Mouse (Mus musculus) heart, embryonic 13.5 days (tissue): ENCODE results near the gene Pla2g4b. TPM values are rescaled to one million over a fixed set of nuclear protein-coding genes. Genes with fewer than 3 reads are reported as not detected.
A peak's percentile ranks its signal among the peaks of the same experiment; 100 is the strongest.

ENCODE experiments used
- ATAC-seq: fragments of 200-750 bp; cut with Nextera tagmentation; 2 replicates; pipeline ENCODE4 v1.8.0; 2017; ENCODE audit warnings: moderate TSS enrichment; ENCODE audit not compliant: insufficient number of reproducible peaks, low FRiP score, low TSS enrichment; ENCODE audit errors: extremely low read depth
- H3K27ac ChIP-seq: fragments of 300-500 bp; sonication (generic); replicated peaks from 2 replicates; pipeline ENCODE4 v1.5.1; 2015; ENCODE audit warnings: moderate library complexity, mild to moderate bottlenecking, inconsistent platforms
- H3K27me3 ChIP-seq: fragments of 300-500 bp; sonication (generic); replicated peaks from 2 replicates; pipeline ENCODE4 v1.6.1; 2015; ENCODE audit warnings: mild to moderate bottlenecking, inconsistent platforms
- H3K36me3 ChIP-seq: fragments of 300-500 bp; sonication (generic); 2 replicates; pipeline ENCODE4 v1.6.1; 2015; ENCODE audit warnings: mild to moderate bottlenecking, inconsistent platforms
- H3K4me1 ChIP-seq: fragments of 300-500 bp; sonication (generic); 2 replicates; pipeline ENCODE4 v1.6.1; 2015; ENCODE audit warnings: inconsistent platforms
- H3K4me2 ChIP-seq: fragments of 300-500 bp; sonication (generic); 2 replicates; pipeline ENCODE4 v1.6.1; 2015; ENCODE audit warnings: inconsistent platforms, mild to moderate bottlenecking, moderate library complexity
- H3K4me3 ChIP-seq: fragments of 300-500 bp; sonication (generic); 2 replicates; pipeline ENCODE4 v1.5.1; 2015; ENCODE audit warnings: moderate library complexity, mild to moderate bottlenecking, inconsistent platforms
- H3K9ac ChIP-seq: fragments of 300-500 bp; sonication (generic); 2 replicates; pipeline ENCODE4 v1.6.1; 2015; ENCODE audit warnings: inconsistent platforms, mild to moderate bottlenecking, moderate library complexity
- H3K9me3 ChIP-seq: fragments of 300-500 bp; sonication (generic); 2 replicates; pipeline ENCODE4 v1.6.1; 2016; ENCODE audit warnings: inconsistent platforms
- WGBS: fragments of 180-500 bp; shearing (Covaris S2); methylation state at CpG from one replicate; pipeline ENCODE4 v1.1.7; 2015; ENCODE audit warnings: mixed read lengths; 5-methylcytosine and 5-hydroxymethylcytosine counted together
- polyA plus RNA-seq: library from polyadenylated mRNA; unstranded; fragments of >200 nt; fragmentation: Nextera tagmentation; extraction: Ambion mirVana; gene quantifications from 2 replicates; pipeline ENCODE4 v1.2.1, GENCODE M21; 2015

Gene Pla2g4b
- polyA plus RNA-seq, result 1.1 and 1.3 TPM in 2 replicates

DNA sequence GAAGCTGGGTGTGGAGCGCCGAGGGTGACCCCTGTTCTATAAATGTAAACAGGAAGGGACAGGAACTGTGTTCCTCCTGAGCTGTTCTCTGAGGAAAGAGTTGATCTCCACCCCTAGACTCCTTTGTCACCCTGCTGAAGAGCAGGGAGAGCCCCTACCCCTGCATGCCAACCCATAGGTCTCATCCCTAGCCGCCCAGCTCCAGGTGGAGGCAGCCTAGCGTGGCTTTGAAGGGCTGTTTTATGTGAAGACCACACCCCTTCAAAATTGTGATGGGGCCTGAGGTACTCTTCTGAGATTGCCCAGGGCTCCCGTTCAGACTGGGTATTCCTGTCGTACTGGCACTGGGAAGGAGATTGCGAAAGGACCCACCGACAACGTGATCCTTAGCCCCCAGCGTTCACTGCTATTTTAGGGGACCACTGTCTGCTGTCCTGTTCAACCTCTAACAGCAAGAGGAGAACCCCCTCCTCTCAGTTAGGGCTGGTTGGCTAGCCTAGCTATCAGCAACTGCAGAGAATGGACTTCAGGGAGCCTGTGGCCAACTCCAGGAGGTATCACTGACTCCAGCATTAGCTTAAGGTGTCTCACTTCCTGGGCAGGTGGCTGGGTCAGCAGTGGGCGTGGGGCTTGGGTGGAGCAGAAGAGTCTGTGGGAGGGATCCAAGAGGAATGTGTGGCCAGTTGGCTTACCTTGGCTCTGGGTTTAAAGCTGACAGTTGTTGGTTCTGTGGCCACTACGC is at the start of gene Pla2g4b:
Gene Pla2g4b, plus strand, starts transcription at position 692 of the 742 bp plus-strand sequence.
- H3K4me2 ChIP-seq, result no peak within 1 kb of the TSS
- ATAC-seq, result no peak
- no peak within 1 kb of the TSS for H3K9ac ChIP-seq
- H3K4me3 ChIP-seq, result no peak within 1 kb of the TSS
- H3K27ac ChIP-seq, result no peak within 1 kb of the TSS
- 85% methylated on average over 12 of the region's 12 CpGs for WGBS
- H3K36me3 ChIP-seq, result peaks cover 80% of the 10 kb centered on the region
- H3K27me3 ChIP-seq, result no peaks in the 10 kb centered on the region
- no peaks in the 10 kb centered on the region for H3K9me3 ChIP-seq
- peaks cover 12% of the 10 kb centered on the region for H3K4me1 ChIP-seq

DNA sequence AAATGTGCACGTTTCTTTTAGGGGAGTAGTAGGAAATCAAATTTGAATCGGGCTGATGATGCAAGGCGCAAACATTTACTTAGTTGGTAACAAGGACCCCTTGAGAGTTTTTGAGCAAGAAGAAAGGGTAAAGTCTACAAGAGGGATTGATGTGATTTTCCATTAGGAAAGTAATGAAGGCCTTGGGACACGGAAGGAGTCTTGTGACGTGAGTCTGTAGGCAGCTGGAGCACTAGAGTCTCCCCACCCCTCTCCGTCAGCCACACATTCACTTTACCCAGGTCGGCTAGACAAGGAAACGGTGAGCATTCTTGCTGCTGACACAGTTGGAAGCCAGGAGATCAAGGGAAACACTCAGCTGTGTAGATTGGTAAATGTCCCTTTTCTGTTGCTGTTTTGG is 47.3 kb upstream of the Pla2g4b start:
- Histone ChIP-seq H3K4me2 (no peak overlapping the region), H3K27ac (no peak overlapping the region), H3K9ac (no peak overlapping the region), H3K9me3 (no peaks in the 10 kb centered on the region), H3K36me3 (peaks cover 8% of the 10 kb centered on the region), H3K27me3 (no peaks in the 10 kb centered on the region), H3K4me1 (peaks cover 14% of the 10 kb centered on the region), H3K4me3 (no peak overlapping the region)
- no peak for ATAC-seq
- 58% methylated on average over 8 of the region's 8 CpGs for WGBS

DNA sequence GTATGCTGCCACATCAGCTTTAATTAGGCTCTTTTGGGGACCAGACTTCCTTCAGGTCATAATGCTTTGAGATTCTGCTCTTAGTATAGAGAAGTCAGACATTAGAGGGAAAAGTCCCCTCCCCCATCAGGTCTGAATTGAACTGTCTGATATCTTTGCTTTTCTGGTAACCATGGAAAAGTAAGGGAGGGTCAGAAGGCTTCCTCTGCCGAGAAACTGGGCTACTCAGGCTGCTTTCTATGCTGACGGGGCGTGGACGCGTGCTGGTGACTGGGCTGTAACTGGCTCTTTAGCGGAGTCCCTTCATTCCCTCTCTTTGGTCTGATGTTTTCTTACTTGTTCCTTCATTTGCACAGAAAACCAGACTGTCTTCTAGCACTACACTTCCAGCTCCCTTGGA is 46.8 kb upstream of the Pla2g4b start:
- H3K4me2 ChIP-seq, result no peak overlapping the region

DNA sequence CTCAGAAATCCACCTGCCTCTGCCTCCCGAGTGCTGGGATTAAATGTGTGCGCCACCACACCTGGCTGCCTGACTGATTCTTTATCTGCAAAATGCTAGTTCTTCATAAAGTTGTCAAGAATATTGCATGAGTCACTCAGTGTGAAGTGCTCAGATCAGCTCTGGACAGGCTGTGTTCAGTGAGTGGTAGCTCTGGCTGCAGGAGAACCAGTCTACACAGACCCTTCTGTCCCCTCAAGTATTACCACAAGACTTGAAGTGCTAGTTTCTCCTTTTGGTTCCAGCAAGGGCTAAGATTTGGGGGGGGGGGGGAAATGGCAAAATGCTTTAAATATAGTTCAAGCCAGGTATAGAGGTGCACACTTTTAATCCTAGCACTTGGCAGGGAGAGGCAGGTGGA is 45.8 kb upstream of the Pla2g4b start:
- no peak overlapping the region for H3K4me2 ChIP-seq
- H3K36me3 ChIP-seq, result 0 out of 2 replicates have a peak, but pooled peaks cover 4% of the 10 kb centered on the region
- H3K27me3 ChIP-seq, result no peaks in the 10 kb centered on the region
- H3K4me3 ChIP-seq, result no peak overlapping the region
- no peak overlapping the region for H3K9ac ChIP-seq
- peaks cover 14% of the 10 kb centered on the region for H3K4me1 ChIP-seq
- 86% methylated on average over 2 of the region's 2 CpGs for WGBS
- no peak for ATAC-seq
- H3K9me3 ChIP-seq, result no peaks in the 10 kb centered on the region
- H3K27ac ChIP-seq, result no peak overlapping the region

More for the DNA sequence above, 46.8 kb upstream of the Pla2g4b start:
- Histone ChIP-seq H3K4me3 (no peak overlapping the region), H3K9me3 (no peaks in the 10 kb centered on the region), H3K27me3 (no peaks in the 10 kb centered on the region), H3K4me1 (peaks cover 14% of the 10 kb centered on the region), H3K27ac (no peak overlapping the region), H3K9ac (no peak overlapping the region), H3K36me3 (peaks cover 8% of the 10 kb centered on the region)
- ATAC-seq, result no peak
- 62% methylated on average over 6 of the region's 6 CpGs for WGBS

DNA sequence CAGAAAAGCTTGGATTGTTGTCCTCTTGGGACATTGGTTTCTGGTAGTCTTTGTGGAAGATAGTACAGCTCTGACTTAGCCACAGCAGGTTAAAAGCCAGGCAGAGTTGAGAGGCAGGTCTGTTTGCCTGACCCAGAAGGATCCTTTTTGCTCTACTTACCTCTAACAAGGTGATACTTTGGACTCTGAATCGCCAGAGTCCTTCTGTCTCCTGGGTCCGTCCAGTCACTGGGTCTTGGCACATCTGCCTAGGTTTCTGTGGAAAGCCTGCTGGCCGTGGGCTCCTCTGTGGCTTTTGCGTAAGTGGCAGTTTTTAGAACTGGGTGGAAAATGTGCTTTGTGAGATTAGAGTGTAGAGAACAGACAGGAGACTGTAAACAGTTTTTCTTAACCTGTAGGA is 44.3 kb upstream of the Pla2g4b start:
- Histone ChIP-seq H3K4me1 (peaks cover 14% of the 10 kb centered on the region), H3K27ac (no peak overlapping the region), H3K9ac (no peak overlapping the region), H3K36me3 (0 out of 2 replicates have a peak, but pooled peaks cover 4% of the 10 kb centered on the region), H3K4me3 (no peak overlapping the region), H3K27me3 (no peaks in the 10 kb centered on the region), H3K9me3 (no peaks in the 10 kb centered on the region), H3K4me2 (no peak overlapping the region)
- ATAC-seq, result no peak
- 83% methylated on average over 4 of the region's 4 CpGs for WGBS

DNA sequence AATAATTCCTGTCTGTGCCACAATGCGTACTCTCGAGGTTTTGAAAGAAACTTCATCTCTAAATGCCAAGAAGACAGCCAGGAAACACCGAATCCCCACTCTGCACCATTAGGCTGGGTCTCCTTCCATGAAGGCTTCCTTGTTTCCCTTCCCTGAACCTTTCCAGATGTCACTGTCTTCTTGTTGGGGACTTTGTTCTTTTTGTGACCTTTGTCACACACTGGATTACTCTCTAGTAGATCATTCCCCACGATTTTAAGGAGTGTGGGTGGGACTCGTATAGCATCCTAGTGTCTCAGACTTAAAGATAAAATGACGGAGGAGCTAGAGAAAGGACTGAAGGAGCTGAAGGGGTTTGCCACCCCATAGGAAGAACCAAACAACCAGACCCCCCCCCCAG is 42.3 kb upstream of the Pla2g4b start:
- WGBS, result 71% methylated on average over 6 of the region's 6 CpGs
- peaks cover 27% of the 10 kb centered on the region for H3K4me1 ChIP-seq
- H3K27me3 ChIP-seq, result no peaks in the 10 kb centered on the region
- H3K4me3 ChIP-seq, result no peak overlapping the region
- no peak for ATAC-seq
- H3K9me3 ChIP-seq, result no peaks in the 10 kb centered on the region
- H3K27ac ChIP-seq, result no peak overlapping the region
- no peak overlapping the region for H3K9ac ChIP-seq
- H3K4me2 ChIP-seq, result no peak overlapping the region
- 0 out of 2 replicates have a peak, but pooled peaks cover 4% of the 10 kb centered on the region for H3K36me3 ChIP-seq

DNA sequence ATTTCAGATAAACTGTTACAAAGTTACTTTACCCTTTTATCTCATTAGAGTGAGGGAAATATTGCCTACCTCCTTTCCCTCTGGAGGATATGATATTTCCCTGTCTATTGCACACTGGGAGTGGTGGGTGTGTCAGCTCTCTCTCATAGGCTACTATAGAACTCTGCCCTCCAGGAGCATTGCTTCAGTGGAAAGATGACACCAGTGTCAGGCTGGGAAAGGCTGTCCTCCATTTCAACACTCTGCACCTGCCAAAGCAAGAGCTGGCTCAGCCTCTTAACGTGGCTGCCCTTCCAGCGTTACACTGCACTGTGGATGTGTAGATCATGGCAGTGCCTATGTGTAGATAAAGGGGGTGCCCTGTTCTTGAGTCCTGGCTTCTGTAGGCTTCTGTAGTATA is 40.9 kb upstream of the Pla2g4b start:
- no peak for ATAC-seq
- H3K4me3 ChIP-seq, result no peak overlapping the region
- 54% methylated on average over 2 of the region's 2 CpGs for WGBS
- no peak overlapping the region for H3K4me2 ChIP-seq
- H3K27ac ChIP-seq, result no peak overlapping the region
- no peak overlapping the region for H3K9ac ChIP-seq
- H3K4me1 ChIP-seq, result peaks cover 29% of the 10 kb centered on the region
- H3K27me3 ChIP-seq, result no peaks in the 10 kb centered on the region
- no peaks in the 10 kb centered on the region for H3K9me3 ChIP-seq
- H3K36me3 ChIP-seq, result no peaks in the 10 kb centered on the region

DNA sequence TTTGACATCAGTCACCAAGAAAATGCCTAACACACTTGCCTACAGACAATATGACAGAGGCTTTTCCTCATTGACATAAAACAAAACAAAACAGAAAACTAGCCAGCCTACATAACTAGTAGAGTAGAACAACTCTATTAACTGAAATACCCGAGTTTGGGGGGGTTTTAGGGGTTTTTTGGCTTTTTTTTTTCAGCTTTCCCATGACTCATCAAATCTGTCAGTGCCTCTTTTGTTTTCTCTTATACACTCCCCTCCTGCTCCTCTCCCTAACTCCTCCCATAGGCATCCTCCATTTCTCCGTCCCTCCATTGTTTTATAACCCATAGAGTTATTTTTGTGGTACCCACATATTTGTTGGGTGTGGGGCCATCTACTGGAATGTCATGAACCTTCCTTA is 39.7 kb upstream of the Pla2g4b start:
- Histone ChIP-seq H3K27me3 (no peaks in the 10 kb centered on the region), H3K4me2 (no peak overlapping the region), H3K9me3 (no peaks in the 10 kb centered on the region), H3K36me3 (no peaks in the 10 kb centered on the region), H3K4me1 (peaks cover 29% of the 10 kb centered on the region), H3K4me3 (no peak overlapping the region), H3K27ac (no peak overlapping the region), H3K9ac (no peak overlapping the region)
- ATAC-seq, result no peak
- 46% methylated on average over 2 of the region's 2 CpGs for WGBS

DNA sequence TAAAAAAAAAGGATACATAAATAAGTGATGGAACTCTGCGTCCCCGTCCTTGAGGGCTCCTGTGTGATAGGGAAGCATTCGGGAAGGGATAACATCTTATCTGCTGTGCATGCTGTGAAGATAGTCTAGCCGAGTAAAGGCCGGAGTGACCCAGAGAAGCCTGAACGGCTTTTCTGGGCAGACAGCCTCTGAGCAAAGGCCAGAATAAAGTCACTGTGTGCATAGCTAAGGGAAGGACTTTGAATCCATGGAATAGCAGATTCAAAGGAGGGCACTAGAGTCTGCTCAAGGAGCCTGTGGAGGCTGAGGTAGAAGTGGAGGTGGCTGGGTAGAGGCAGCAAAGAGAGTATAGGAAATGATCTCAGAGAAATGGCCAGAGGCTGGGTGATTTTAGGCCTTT is 38.4 kb upstream of the Pla2g4b start:
- 35% methylated on average over 6 of the region's 6 CpGs for WGBS
- Histone ChIP-seq H3K9me3 (no peaks in the 10 kb centered on the region), H3K4me2 (no peak overlapping the region), H3K4me1 (peaks cover 25% of the 10 kb centered on the region), H3K4me3 (no peak overlapping the region), H3K36me3 (no peaks in the 10 kb centered on the region), H3K9ac (peak overlapping the region; percentile 59), H3K27ac (peak overlapping the region; percentile 87), H3K27me3 (no peaks in the 10 kb centered on the region)
- ATAC-seq, result no peak

DNA sequence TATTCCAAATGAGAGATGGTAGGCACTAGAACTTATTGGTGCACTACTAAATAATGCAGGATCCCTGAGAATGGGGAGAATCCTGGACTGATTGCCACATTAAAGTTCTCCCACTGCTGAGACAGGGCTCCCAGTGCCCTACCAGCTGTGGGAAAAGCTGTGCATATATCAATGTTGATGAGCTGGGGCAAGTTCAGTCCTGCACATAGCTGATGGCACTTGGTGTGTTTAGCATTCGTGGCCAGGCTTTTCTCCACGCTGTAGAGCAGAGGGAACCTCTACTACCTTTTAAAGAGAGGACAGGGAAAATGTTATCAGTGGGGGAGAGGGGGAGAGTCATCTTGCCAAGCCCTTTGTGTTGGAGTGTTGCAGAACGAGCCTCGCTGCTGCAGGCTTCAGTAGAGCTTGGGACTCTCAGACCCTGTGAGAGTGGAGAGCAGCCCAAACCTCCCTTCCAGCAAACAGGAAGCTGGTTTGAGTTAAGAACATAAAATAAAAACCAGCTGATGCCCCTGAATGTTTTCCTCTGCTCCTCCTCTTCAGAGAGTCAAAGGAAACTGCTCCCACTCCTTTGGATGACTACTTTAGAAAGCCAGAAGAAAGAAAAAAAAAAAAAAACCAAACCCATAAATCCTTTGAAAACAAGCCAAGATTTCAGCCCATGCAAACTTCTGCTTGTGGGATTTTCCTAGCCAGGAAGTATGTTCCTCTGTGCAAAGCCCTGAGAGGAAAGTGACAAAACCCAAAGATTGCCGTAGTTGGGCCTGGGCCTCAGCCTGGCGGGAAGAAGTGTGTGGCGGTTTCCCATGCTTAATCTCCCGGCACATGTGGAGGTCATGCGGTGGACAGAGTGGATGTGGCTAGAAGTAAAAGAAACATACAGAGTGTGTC is 37.6 kb upstream of the Pla2g4b start:
- Histone ChIP-seq H3K9me3 (no peaks in the 10 kb centered on the region), H3K4me2 (no peak overlapping the region; the same call in 1 of the 2 replicates), H3K27me3 (no peaks in the 10 kb centered on the region), H3K36me3 (no peaks in the 10 kb centered on the region), H3K27ac (peak overlapping the region; percentile 87), H3K4me1 (peaks cover 28% of the 10 kb centered on the region), H3K9ac (peak overlapping the region; percentile 59), H3K4me3 (no peak overlapping the region)
- WGBS, result 40% methylated on average over 9 of the region's 9 CpGs
- 0 out of 2 replicates have a peak, but pooled peaks have one; percentile 34 for ATAC-seq

DNA sequence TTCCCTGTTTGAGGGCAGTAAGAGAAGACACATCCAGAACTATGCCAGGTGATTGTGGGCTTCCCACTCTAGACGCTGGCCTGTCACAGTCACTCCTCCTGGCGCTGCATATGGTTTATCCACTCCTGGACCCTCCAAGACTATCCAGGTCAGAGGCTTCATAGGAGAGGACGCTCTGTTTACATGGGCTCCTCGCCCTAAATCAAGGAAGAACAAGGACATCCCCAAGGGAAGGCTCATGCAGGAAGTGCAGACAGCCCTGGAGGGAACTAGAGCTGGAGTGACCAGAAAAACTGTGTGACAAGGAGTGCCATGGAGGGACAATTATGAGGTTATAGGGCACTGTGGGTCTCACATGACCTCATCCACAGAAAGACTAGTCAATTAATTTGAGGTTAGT is 35.9 kb upstream of the Pla2g4b start:
- no peak overlapping the region for H3K4me2 ChIP-seq
- H3K4me3 ChIP-seq, result no peak overlapping the region
- ATAC-seq, result no peak
- H3K36me3 ChIP-seq, result no peaks in the 10 kb centered on the region
- no peak overlapping the region for H3K27ac ChIP-seq
- H3K27me3 ChIP-seq, result no peaks in the 10 kb centered on the region
- H3K9ac ChIP-seq, result no peak overlapping the region
- WGBS, result 68% methylated on average over 4 of the region's 4 CpGs
- H3K9me3 ChIP-seq, result no peaks in the 10 kb centered on the region
- peaks cover 41% of the 10 kb centered on the region for H3K4me1 ChIP-seq
